Mouse (Mus musculus) kidney, embryonic 14.5 days (tissue): Measurements from ENCODE around the gene Focad. TPM values are rescaled to one million over a fixed set of nuclear protein-coding genes. Genes with fewer than 3 reads are reported as not detected.

ENCODE experiments used
- ATAC-seq: fragments of 200-750 bp; cut with Nextera tagmentation; 2 replicates; pipeline ENCODE4 v1.8.0; 2017; ENCODE audit warnings: moderate number of reproducible peaks, mild to moderate bottlenecking, moderate TSS enrichment, moderate library complexity; ENCODE audit not compliant: low FRiP score, low TSS enrichment
- H3K27ac ChIP-seq: fragments of 300-500 bp; sonication (generic); 2 replicates; pipeline ENCODE4 v1.5.1; 2014; ENCODE audit warnings: low read depth, mild to moderate bottlenecking, low read length, moderate library complexity, mixed read lengths
- H3K27me3 ChIP-seq: fragments of 300-500 bp; sonication (generic); 2 replicates; pipeline ENCODE4 v1.6.1; 2014; ENCODE audit warnings: mild to moderate bottlenecking, low read length; ENCODE audit not compliant: control insufficient read depth, insufficient read depth
- H3K36me3 ChIP-seq: fragments of 300-500 bp; sonication (generic); 2 replicates; pipeline ENCODE4 v1.6.1; 2014; ENCODE audit warnings: low read length, mixed read lengths; ENCODE audit not compliant: control insufficient read depth, insufficient read depth
- H3K4me1 ChIP-seq: fragments of 300-500 bp; sonication (generic); 2 replicates; pipeline ENCODE4 v1.6.1; 2014; ENCODE audit warnings: low read length, mixed read lengths; ENCODE audit not compliant: control insufficient read depth, insufficient read depth
- H3K4me2 ChIP-seq: fragments of 300-500 bp; sonication (generic); replicated peaks from 2 replicates; pipeline ENCODE4 v1.6.1; 2014; ENCODE audit warnings: low read depth, mild to moderate bottlenecking, low read length
- H3K4me3 ChIP-seq: fragments of 300-500 bp; sonication (generic); 2 replicates; pipeline ENCODE4 v1.5.1; 2014; ENCODE audit warnings: mild to moderate bottlenecking, low read length
- H3K9ac ChIP-seq: fragments of 300-500 bp; sonication (generic); 2 replicates; pipeline ENCODE4 v1.6.1; 2014; ENCODE audit warnings: low read depth, mild to moderate bottlenecking, low read length, moderate library complexity
- H3K9me3 ChIP-seq: fragments of 300-500 bp; sonication (generic); 2 replicates; pipeline ENCODE4 v1.6.1; 2016; ENCODE audit warnings: low read length; ENCODE audit not compliant: control insufficient read depth
- WGBS: fragments of 180-500 bp; shearing (Covaris S2); extraction: QIAGEN DNeasy Blood & Tissue Kit; methylation state at CpG from one replicate; pipeline ENCODE4 v1.1.7; 2014; 5-methylcytosine and 5-hydroxymethylcytosine counted together
- polyA plus RNA-seq: library from polyadenylated mRNA; unstranded; fragments of >200 nt; fragmentation: Nextera tagmentation; extraction: Ambion mirVana; gene quantifications from 2 replicates; pipeline ENCODE4 v1.2.1, GENCODE M21; 2014

Focad gene
- polyA plus RNA-seq, 1 experiment from 2014 or later, result 19.5 TPM

DNA sequence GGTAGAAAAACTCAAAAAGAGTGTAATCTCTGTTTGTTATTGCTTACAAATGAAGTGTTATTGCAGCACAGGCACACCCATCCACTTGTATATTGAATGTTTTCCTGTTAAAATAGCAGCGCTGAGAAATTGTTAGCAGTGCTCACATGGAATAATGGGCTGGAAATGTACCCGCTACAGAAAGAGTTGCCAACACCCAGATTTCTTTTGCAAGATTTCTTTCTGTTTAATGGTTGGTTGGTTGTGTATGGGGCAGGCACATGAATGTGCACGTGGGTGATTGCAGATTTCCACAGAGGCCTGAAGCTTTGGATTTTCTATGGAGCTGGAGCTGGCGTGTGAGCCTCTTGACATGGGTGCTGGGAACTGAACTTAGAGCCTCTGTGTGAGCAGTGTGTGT is 151.1 kb downstream of the Focad start:
- WGBS, result 89% methylated on average over 4 of the region's 4 CpGs
- H3K4me2 ChIP-seq, result no peak overlapping the region
- no peak overlapping the region for H3K27ac ChIP-seq

DNA sequence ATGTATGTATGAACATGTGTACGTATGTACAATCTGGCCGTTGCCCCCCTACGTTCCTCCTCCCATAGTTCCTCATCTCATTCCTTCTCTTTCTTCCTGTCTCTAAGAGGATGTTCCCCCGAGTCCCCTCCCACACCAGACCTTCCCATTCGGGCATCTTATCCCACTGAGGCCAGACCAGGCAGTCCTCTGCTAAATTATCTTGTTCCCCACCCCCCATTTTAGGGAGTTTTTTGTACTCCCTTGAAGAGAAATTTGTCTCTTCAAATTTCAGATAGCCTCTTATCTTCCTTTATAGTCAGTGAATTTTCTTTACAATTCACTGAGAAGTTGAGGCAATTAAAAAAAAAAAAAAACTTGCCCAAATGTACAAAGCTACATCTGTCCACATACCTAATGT is 166.9 kb downstream of the Focad start:
- Histone ChIP-seq H3K27me3 (no peaks in the 10 kb centered on the region), H3K9ac (no peak overlapping the region), H3K27ac (no peak overlapping the region), H3K36me3 (no peaks in the 10 kb centered on the region), H3K4me1 (no peaks in the 10 kb centered on the region), H3K4me3 (no peak overlapping the region), H3K9me3 (no peaks in the 10 kb centered on the region), H3K4me2 (no peak overlapping the region)
- ATAC-seq, result no peak
- 88% methylated on average over 5 of the region's 5 CpGs for WGBS

More for the DNA sequence above, 151.1 kb downstream of the Focad start:
- Histone ChIP-seq H3K9me3 (no peaks in the 10 kb centered on the region), H3K9ac (no peak overlapping the region), H3K4me1 (no peaks in the 10 kb centered on the region), H3K36me3 (no peaks in the 10 kb centered on the region), H3K4me3 (no peak overlapping the region), H3K27me3 (no peaks in the 10 kb centered on the region)
- ATAC-seq, result no peak

DNA sequence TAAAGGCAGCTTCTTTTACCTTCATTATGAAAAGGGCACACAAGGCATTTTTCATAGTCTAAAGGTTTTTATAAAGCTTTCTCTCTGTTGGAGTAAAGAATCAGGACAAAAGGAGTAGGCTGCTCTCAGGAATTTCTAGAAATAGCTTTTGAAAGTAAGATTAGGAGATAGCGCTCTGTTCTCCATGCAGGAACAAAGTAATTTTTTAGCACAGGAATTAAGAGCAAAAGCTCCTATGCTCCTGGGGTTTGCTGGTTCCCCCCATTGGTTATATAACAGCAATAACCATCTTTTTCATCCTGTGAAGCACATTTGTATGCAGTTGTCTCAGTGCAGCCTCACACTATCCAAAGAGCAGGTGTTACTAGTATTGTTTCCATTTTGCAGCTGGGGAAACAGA is 170.1 kb downstream of the Focad start:
- Histone ChIP-seq H3K9ac (no peak overlapping the region), H3K27ac (no peak overlapping the region), H3K9me3 (no peaks in the 10 kb centered on the region), H3K36me3 (no peaks in the 10 kb centered on the region), H3K4me2 (no peak overlapping the region), H3K27me3 (no peaks in the 10 kb centered on the region), H3K4me3 (no peak overlapping the region), H3K4me1 (no peaks in the 10 kb centered on the region)
- no peak for ATAC-seq
- WGBS, result 89% methylated on average over 1 of the region's 1 CpGs

DNA sequence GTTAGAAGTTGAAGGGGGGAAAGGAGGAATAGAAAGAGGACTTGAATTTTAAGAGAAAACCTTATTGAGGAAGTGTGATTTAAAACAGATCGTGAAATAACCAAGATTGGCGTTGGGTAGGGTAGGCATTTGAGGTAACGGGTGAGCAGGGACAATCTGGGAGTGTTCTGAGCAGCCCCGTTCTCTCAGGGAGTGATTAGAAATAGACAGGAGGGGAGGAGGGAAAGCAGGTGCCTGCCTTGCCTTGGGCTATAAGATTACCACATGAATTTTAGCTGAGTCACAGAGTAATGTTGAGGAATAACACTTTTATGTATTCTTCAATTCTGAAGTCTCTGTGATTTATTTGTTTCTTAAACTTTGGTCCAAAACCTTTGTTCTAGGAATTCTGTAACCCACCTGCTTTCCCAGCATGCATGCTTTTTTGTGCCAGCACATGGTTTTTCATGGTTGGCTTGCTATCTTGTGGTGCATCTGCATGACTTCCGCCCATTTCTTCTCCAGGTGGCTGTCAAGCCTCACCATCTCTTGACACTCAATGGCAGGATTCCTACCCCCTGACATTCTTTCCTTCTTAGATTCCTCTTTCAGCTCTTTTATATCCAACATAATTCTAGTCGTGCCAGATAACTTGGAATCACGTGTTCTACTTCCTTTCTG is 176.1 kb downstream of the Focad start:
- Histone ChIP-seq H3K9me3 (no peaks in the 10 kb centered on the region), H3K9ac (no peak overlapping the region), H3K27ac (no peak overlapping the region), H3K36me3 (no peaks in the 10 kb centered on the region), H3K4me1 (no peaks in the 10 kb centered on the region), H3K27me3 (no peaks in the 10 kb centered on the region), H3K4me2 (no peak overlapping the region), H3K4me3 (no peak overlapping the region)
- ATAC-seq, result no peak
- WGBS, result 75% methylated on average over 7 of the region's 7 CpGs

DNA sequence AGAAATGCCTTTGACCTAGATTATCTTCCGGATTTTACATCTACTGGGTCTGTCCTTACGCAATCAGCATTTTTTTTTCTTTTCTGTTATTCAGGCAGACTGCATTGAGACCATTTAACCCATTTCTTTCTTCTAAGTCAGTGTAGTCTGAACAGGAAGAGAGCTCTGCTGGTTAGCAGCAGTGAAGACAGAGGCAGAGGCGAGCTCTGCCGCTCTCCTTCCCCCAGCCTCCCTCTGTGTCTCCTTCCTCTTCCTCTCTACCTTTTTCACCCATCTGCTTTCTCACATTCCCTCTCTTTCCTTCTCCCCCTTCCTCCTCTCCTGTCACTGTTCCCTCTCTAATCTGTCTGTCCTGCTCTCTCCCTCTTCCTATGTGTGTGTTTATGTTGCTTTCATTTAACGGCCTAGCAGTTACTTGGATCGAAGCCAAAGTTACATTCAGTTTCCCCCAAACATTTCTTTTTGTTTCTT is 181.2 kb downstream of the Focad start:
- WGBS, result 36% methylated on average over 6 of the region's 6 CpGs
- Histone ChIP-seq H3K9ac (no peak overlapping the region), H3K4me1 (no peaks in the 10 kb centered on the region), H3K4me2 (no peak overlapping the region), H3K27me3 (no peaks in the 10 kb centered on the region), H3K9me3 (no peaks in the 10 kb centered on the region), H3K4me3 (no peak overlapping the region), H3K36me3 (no peaks in the 10 kb centered on the region), H3K27ac (peak overlapping the region; percentile 62; the same call in 1 of the 2 replicates)
- ATAC-seq, result peak; percentile 77; the same call in 1 of the 2 replicates

DNA sequence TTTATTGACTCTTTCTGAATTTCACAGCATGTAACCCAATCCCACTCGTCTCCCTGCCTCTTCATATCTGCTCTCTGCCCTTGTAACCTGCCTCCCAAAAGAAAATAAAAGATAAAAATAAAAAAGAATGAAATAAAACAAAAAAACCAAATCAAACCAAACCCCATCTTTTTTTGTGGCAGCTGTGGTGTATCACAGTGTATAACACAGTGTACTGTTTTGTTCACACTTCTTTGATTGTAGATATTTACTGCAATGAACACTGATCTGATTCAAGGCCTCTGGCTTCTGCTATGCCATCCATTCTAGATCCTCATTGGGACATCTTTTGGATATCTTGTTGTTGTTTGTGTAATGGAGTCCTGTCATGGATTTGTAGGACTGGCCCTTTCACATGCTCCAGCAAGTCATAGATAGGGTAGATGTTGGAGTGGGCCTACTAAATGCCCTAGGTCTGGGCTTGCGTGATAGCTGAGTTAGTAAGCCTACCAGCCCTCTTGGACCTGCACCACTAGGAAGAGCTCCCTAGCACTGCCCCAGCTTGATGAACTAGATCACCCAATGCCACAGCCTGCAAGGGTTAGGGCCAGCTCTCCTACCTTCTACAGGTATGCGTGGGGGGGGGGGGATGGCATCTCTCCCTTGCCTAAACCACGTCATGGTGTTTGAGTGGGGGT is 181.8 kb downstream of the Focad start:
- no peaks in the 10 kb centered on the region for H3K27me3 ChIP-seq
- ATAC-seq, result peak; percentile 28; the same call in 1 of the 2 replicates
- no peak overlapping the region for H3K4me3 ChIP-seq
- H3K27ac ChIP-seq, result peak overlapping the region; percentile 21; the same call in 1 of the 2 replicates
- H3K4me2 ChIP-seq, result no peak overlapping the region
- WGBS, result 71% methylated on average over 4 of the region's 4 CpGs
- H3K36me3 ChIP-seq, result no peaks in the 10 kb centered on the region
- H3K4me1 ChIP-seq, result no peaks in the 10 kb centered on the region
- no peaks in the 10 kb centered on the region for H3K9me3 ChIP-seq
- no peak overlapping the region for H3K9ac ChIP-seq

DNA sequence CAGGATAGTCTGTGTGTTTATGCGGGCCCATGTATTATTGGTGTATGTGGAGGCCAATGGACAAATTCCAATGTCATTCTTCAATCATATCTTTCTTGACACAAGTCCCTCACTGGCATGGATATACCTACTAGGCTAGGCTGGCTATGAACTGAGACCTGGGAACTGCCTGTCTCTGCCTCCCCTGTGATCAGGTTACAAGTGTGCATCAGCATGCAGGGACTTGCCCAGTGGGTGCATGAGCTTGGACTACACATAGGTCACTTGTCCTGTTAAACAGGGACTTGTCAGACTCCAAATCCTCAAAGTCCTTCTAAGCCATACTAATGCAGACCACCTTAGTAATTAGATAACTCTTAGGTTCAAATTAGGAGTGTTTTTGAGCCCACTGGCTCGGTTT is 184.1 kb downstream of the Focad start:
- Histone ChIP-seq H3K27ac (no peak overlapping the region), H3K27me3 (no peaks in the 10 kb centered on the region), H3K4me2 (no peak overlapping the region), H3K9me3 (no peaks in the 10 kb centered on the region), H3K4me3 (no peak overlapping the region), H3K9ac (no peak overlapping the region), H3K4me1 (no peaks in the 10 kb centered on the region), H3K36me3 (no peaks in the 10 kb centered on the region)
- 89% methylated on average over 2 of the region's 2 CpGs for WGBS
- no peak for ATAC-seq

DNA sequence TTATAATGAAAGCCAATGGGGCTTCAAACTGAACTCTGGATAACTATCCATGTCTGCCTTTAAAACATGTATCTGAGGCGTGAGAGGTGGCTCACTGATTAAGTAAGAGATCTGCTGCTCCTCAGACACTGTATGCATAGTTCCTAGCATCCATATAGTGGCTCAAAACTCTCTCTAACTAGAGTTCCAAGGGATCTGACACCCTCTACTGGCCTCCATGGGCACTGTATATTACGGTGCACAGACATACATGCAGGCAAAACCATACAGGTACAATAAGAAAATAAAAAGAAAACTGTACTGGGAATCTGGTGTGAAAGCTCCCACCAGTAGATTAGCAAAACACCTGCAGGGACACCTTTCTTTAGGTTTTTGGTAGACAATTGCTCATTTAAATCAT is 186.1 kb downstream of the Focad start:
- Histone ChIP-seq H3K4me1 (no peaks in the 10 kb centered on the region), H3K27ac (no peak overlapping the region)

DNA sequence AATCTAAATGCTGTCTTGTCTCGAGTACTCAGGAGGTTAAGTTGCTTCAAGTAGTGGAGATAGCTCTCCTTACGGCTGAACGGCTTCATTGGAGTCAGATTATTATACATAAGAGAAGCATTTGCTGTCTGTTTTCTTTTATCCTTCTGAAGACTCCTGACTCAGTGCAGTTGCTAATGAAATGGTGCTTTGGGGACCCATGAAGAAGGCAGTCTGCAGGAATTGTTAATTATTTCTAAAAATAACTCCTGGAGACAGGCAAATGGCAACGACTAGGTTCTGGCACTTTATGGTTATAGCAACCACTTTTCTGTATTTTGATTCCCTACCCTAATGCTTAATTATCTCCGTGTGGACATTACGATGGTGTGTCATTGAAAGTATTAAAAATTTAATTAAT is 201.1 kb downstream of the Focad start:
- no peak overlapping the region for H3K9ac ChIP-seq
- ATAC-seq, result no peak
- no peak overlapping the region for H3K27ac ChIP-seq
- no peaks in the 10 kb centered on the region for H3K36me3 ChIP-seq
- no peaks in the 10 kb centered on the region for H3K27me3 ChIP-seq
- H3K4me1 ChIP-seq, result no peaks in the 10 kb centered on the region
- WGBS, result 75% methylated on average over 6 of the region's 6 CpGs
- no peak overlapping the region for H3K4me2 ChIP-seq
- no peaks in the 10 kb centered on the region for H3K9me3 ChIP-seq
- H3K4me3 ChIP-seq, result no peak overlapping the region

More for the DNA sequence above, 186.1 kb downstream of the Focad start:
- H3K9ac ChIP-seq, result no peak overlapping the region
- H3K4me2 ChIP-seq, result no peak overlapping the region
- H3K27me3 ChIP-seq, result no peaks in the 10 kb centered on the region
- ATAC-seq, result no peak
- no peaks in the 10 kb centered on the region for H3K9me3 ChIP-seq
- no peaks in the 10 kb centered on the region for H3K36me3 ChIP-seq
- no peak overlapping the region for H3K4me3 ChIP-seq
- 82% methylated on average over 2 of the region's 2 CpGs for WGBS
